Mouse (Mus musculus): Measurements from ENCODE around the gene B4galt4. TPM values are rescaled to one million over a fixed set of nuclear protein-coding genes. Genes with fewer than 3 reads are reported as not detected.
A peak's percentile ranks its signal among the peaks of the same experiment; 100 is the strongest.
"Not testable (repeated sequence)": the region's sequence is repeated elsewhere in the genome, so short reads cannot be mapped to it uniquely, and the experiment has no call there.

The B4galt4 gene
- total RNA-seq, 1 experiment from 2014 or later, result 0.70 TPM

DNA sequence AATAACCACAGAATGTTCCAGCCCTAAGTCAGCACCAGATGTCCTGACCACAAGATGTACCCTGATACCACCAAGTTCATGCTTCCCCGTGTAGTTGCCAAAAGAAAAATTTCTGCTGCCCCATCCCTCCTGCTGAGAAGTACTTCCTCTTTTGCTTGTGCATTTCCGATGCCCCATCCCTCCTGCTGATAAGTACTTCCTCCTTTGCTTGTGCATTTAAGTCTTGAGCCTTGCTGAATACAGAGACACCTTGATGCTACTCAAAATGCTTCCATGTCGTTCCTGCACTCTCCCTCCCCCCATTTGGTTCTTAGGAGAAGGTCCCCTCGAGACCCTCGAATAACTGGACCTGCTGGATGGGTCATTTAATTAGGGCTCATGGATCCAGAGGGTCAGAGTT lies 65.7 kb downstream of the B4galt4 start:
- ATAC-seq (ENCODE audit: extremely low read depth, insufficient number of reproducible peaks, low FRiP score, poor library complexity, severe bottlenecking), result not testable (repeated sequence)

DNA sequence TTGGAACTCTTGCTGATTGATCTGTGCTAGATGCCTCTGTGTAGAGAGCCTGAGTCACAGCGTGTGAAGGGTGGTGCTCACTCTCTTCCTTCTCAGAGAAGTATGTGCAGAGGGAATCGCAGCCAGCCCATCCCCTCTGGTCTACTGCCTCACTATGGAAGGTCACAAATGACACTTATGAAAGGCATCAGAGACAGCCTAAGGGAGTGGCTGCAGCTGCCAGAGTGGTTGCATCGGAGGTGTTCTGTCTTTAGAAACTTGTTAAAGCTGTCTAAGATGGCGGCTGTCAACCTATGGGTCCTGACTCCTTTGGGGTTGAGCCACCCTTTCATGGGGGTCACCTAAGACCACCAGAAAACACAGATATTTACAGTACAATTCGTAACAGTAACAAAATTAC lies 68.1 kb downstream of the B4galt4 start:
- ATAC-seq (ENCODE audit: extremely low read depth, insufficient number of reproducible peaks, low FRiP score, poor library complexity, severe bottlenecking), result no peak

DNA sequence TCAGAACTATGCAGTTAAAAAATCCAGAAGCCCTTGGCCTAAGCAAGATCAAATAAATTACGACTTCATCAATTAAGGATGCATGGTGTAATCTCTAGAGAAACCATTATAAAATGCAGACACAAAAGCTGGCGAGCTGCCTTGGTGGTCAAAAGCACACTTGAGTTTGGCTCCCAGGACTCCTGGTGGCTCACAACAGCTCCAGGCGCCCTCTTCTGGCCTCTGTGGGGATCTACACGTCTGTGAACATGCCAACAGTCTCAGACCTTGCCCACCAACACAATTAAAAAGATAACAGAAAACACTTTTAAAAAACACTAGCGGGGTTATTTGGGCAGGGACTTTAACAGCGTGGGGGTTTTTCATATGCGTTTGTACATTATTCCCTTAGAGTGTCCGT lies 70.5 kb downstream of the B4galt4 start:
- peak; percentile 63; the same call in 1 of the 2 replicates for ATAC-seq (ENCODE audit: extremely low read depth, insufficient number of reproducible peaks, low FRiP score, poor library complexity, severe bottlenecking)

Other genes with a start within 250 kb of the B4galt4 start
- gene Timmdc1, start 219.6 kb upstream of the B4galt4 start, total RNA-seq (2017), result 17.3 and 18.0 TPM in 2 replicates
- gene Poglut1, start 192.0 kb upstream of the B4galt4 start, total RNA-seq (2017), result 16.6 and 18.5 TPM in 2 replicates
- 39.5 and 46.3 TPM in 2 replicates for gene Tmem39a, start 183.6 kb upstream of the B4galt4 start, total RNA-seq (2017)
- 19.2 and 19.4 TPM in 2 replicates for gene Arhgap31, start 29.0 kb upstream of the B4galt4 start, total RNA-seq (2017)
- 4.3 and 4.8 TPM in 2 replicates for gene Upk1b, start 58.1 kb downstream of the B4galt4 start, total RNA-seq (2017)
- gene 4930435E12Rik, start 86.5 kb downstream of the B4galt4 start, total RNA-seq (2017), result not detected in 2 replicates
- gene Igsf11, start 150.4 kb downstream of the B4galt4 start, total RNA-seq (2017), result not detected in 2 replicates

Measured in neutrophil, adult 5-6 weeks (primary cell).